Mouse (Mus musculus) E14TG2a.4 (cell line): ENCODE measurements at regions not wholly inside any gene's neighbourhood (a gene's known extent, or its start where the extent isn't known, plus 50 kb on each side); places are given as distances from the start of the nearest gene placed in this dataset.

ENCODE experiments used
- CTCF ChIP-seq: conservative IDR thresholded peaks from 2 replicates; pipeline ENCODE4 v1.5.1; 2014; ENCODE audit warnings: low read length
- NANOG ChIP-seq: IDR thresholded peaks from 2 replicates; pipeline ENCODE4 v1.6.1; 2014; ENCODE audit warnings: borderline replicate concordance, low read length, mixed read lengths
- POU5F1 ChIP-seq: IDR thresholded peaks from 2 replicates; pipeline ENCODE4 v1.6.1; 2014; ENCODE audit warnings: low read length, borderline replicate concordance

GRCm38 (mm10) chr7:36066725-36067124, 263.9 kb upstream of the Zfp507 start:
- no peak for TF ChIP-seq CTCF
- TF ChIP-seq NANOG, result no peak
- TF ChIP-seq POU5F1, result no peak
